Mouse (Mus musculus): ENCODE measurements around the gene Ndc80. TPM values are rescaled to one million over a fixed set of nuclear protein-coding genes. Genes with fewer than 3 reads are reported as not detected.

The Ndc80 gene
- polyA plus RNA-seq, 1 experiment from 2014 or later = 24.4 TPM

GRCm38 (mm10) chr17:71510297-71510696 is 16.4 kb downstream of the Ndc80 start:
- in situ Hi-C loops (cut with MboI; ENCODE audit: low pct_unique_long_range_greater_than_20kb) = no loop called here
- no peaks in the 10 kb centered on the region for H3K27me3 ChIP-seq
- DNase-seq (ENCODE audit: low read depth, low spot score) (no peak), ATAC-seq (no peak)
- CTCF ChIA-PET = interaction anchor here (1.3 kb wide), 1 partner anchor 13 kb away, joined by 3 read pairs; no protein-coding TSS in a partner anchor
- POLR2A ChIA-PET = no interaction called here
- no peak for TF ChIP-seq CTCF (IDR thresholded peaks at IDR 0.05)

GRCm38 (mm10) chr17:71506832-71507231 is 19.8 kb downstream of the Ndc80 start:
- DNase-seq (ENCODE audit: low read depth, low spot score) (no peak), ATAC-seq (no peak)
- in situ Hi-C loops (cut with MboI; ENCODE audit: low pct_unique_long_range_greater_than_20kb) = no loop called here
- TF ChIP-seq CTCF (IDR thresholded peaks at IDR 0.05) = no peak
- ChIA-PET CTCF (interaction anchor here (1.0 kb wide), 1 partner anchor 19 kb away, joined by 3 read pairs; no protein-coding TSS in a partner anchor), POLR2A (no interaction called here)
- H3K27me3 ChIP-seq = no peaks in the 10 kb centered on the region

- ChIA-PET POLR2A (no interaction called here), CTCF (interaction anchor here (1.6 kb wide), 1 partner anchor 10 kb away, joined by 7 read pairs; no protein-coding TSS in a partner anchor)
- ATAC-seq = no peak
- no peak for TF ChIP-seq CTCF (IDR thresholded peaks at IDR 0.05)
- no peak for DNase-seq (ENCODE audit: low read depth, low spot score)
- H3K27me3 ChIP-seq = no peaks in the 10 kb centered on the region
- in situ Hi-C loops (cut with MboI; ENCODE audit: low pct_unique_long_range_greater_than_20kb) = no loop called here
Measured at GRCm38 (mm10) chr17:71495784-71496183, 30.9 kb downstream of the Ndc80 start.

DNA sequence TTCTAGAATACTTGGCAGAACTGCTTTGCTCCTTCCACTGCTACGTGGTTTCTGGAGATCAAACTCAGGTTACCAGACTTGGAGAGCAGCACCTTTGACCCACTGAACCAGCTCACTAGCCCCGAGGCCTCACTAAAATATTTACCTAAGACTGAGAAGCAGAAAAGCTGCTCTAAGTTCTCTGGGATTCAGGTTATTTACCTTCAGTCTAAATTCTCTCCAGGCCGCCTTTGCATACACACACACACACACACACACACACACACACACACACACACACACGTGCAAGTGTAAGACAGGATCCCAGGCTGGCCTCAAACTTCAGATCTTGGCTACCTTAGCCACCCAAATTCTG is 35.3 kb downstream of the Ndc80 start:
- H3K27me3 ChIP-seq = no peaks in the 10 kb centered on the region
- DNase-seq (ENCODE audit: low read depth, low spot score) (no peak), ATAC-seq (no peak)
- ChIA-PET POLR2A (no interaction called here), CTCF (no interaction called here)
- no peak for TF ChIP-seq CTCF (IDR thresholded peaks at IDR 0.05)
- in situ Hi-C loops (cut with MboI; ENCODE audit: low pct_unique_long_range_greater_than_20kb) = no loop called here

DNA sequence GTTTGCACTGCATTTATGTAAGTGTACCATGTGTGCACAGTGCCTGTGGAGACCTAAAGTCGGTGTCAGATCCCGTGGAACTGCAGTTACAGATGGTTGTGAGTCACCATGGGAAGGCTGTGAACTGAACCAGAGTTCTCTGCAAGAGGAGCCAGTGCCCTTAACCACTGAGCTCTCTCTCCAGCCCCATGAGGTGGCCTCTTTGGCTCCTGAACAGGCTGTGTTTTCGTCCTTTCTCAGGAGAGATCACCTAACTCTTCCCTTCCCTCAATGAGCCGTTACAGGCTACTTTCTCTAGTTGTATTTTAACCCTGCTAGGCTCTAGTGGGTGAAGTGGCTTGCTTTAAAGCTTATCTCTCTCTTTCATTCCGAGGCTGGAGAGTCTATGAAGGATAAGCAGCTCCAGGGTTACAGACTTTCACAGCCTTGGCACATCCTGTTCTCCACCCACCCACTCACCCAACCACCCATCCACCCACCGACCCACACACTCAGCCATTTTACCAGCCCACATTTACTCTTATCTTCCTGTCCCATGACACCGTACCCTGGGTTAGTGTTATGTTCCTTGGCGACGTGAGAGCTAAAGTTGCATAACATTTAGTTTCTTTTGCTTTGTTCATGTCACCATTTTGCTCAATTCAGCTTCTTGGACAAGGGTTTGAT is 35.9 kb downstream of the Ndc80 start:
- in situ Hi-C loops (cut with MboI; ENCODE audit: low pct_unique_long_range_greater_than_20kb) = no loop called here
- no peaks in the 10 kb centered on the region for H3K27me3 ChIP-seq
- ChIA-PET POLR2A (no interaction called here), CTCF (no interaction called here)
- ATAC-seq (no peak), DNase-seq (ENCODE audit: low read depth, low spot score) (no peak)
- no peak for TF ChIP-seq CTCF (IDR thresholded peaks at IDR 0.05)

- DNase-seq (ENCODE audit: low read depth, low spot score) = no peak
- TF ChIP-seq CTCF (IDR thresholded peaks at IDR 0.05) = no peak
- POLR2A ChIA-PET = no interaction called here
- no peak for ATAC-seq
- H3K27me3 ChIP-seq = no peaks in the 10 kb centered on the region
- CTCF ChIA-PET = no interaction called here
- in situ Hi-C loops (cut with MboI; ENCODE audit: low pct_unique_long_range_greater_than_20kb) = no loop called here
Measured at GRCm38 (mm10) chr17:71489703-71490461, 36.8 kb downstream of the Ndc80 start.

DNA sequence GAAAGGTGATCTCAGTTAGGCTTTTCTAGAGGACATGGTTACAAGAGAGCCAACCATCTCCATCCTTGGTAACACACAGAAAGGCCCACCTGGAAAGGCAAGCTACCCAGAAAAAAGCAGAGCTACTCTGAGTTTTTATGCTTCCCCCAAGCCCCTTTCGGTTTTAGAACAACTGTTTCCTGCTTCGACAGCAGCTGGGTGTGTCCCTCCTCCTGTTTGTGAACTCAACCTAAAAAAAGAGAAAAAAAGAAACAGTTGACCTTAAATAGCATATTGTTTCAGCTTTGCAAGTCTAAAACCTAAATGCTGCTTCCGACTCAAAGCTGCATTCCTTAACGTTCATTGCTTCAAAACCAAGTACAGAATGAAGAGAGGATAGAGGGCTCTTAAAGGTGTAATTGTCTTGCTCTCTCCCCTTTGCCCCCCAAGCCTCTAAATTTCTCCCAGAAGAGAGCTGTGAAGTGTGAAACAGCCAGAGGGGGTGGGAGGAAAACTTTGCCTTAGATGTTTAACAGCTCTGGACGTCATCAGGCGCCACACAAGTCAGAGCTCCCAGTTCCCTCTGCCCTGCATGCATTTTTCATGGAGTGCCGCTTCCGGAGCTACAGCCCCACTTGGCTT is 40.3 kb downstream of the Ndc80 start:
- POLR2A ChIA-PET = no interaction called here
- ATAC-seq (no peak), DNase-seq (ENCODE audit: low read depth, low spot score) (no peak)
- TF ChIP-seq CTCF (IDR thresholded peaks at IDR 0.05) = no peak
- in situ Hi-C loops (cut with MboI; ENCODE audit: low pct_unique_long_range_greater_than_20kb) = no loop called here
- CTCF ChIA-PET = interaction anchor here (0.6 to 2.1 kb wide), 7 partner anchors 9 to 144 kb away, joined by 3 to 7 read pairs (median 5); no protein-coding TSS in a partner anchor
- no peaks in the 10 kb centered on the region for H3K27me3 ChIP-seq

GRCm38 (mm10) chr17:71485791-71486230 is 40.8 kb downstream of the Ndc80 start:
- TF ChIP-seq CTCF (IDR thresholded peaks at IDR 0.05) = no peak
- CTCF ChIA-PET = interaction anchor here (1.1 to 2.1 kb wide), 6 partner anchors 9 to 38 kb away, joined by 3 to 7 read pairs (median 5); no protein-coding TSS in a partner anchor
- H3K27me3 ChIP-seq = no peaks in the 10 kb centered on the region
- in situ Hi-C loops (cut with MboI; ENCODE audit: low pct_unique_long_range_greater_than_20kb) = no loop called here
- DNase-seq (ENCODE audit: low read depth, low spot score) = no peak
- POLR2A ChIA-PET = no interaction called here
- no peak for ATAC-seq

DNA sequence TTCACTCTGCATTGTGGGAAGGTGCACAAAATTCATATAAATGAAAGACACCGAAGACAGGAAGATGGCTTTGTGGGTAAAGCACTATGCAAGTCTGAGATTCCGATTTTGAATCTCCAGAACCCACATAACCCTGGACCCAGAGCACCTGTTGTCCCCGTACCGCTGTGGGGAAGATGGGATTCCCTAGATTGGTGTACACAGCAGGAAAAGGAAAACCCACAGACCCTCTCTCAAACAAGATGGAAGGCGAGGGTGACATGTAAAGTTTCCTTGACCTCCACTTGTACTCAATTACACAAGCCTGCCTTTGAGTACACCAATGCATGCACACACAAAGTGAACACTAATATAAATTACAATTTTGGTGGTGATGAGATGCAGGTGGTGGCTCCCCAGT is 41.9 kb downstream of the Ndc80 start:
- no peak for TF ChIP-seq CTCF (IDR thresholded peaks at IDR 0.05)
- DNase-seq (ENCODE audit: low read depth, low spot score) (no peak), ATAC-seq (no peak)
- ChIA-PET POLR2A (no interaction called here), CTCF (no interaction called here)
- in situ Hi-C loops (cut with MboI; ENCODE audit: low pct_unique_long_range_greater_than_20kb) = no loop called here
- H3K27me3 ChIP-seq = no peaks in the 10 kb centered on the region

- in situ Hi-C loops (cut with MboI; ENCODE audit: low pct_unique_long_range_greater_than_20kb) = no loop called here
- DNase-seq (ENCODE audit: low read depth, low spot score) (peak; percentile 71), ATAC-seq (peak; percentile 73)
- TF ChIP-seq CTCF (IDR thresholded peaks at IDR 0.05) = no peak
- no peaks in the 10 kb centered on the region for H3K27me3 ChIP-seq
- POLR2A ChIA-PET = no interaction called here
- CTCF ChIA-PET = no interaction called here
Measured at GRCm38 (mm10) chr17:71483418-71484060, 43.1 kb downstream of the Ndc80 start.

All from Patski (cell line).